Mouse (Mus musculus): Measurements from ENCODE around the gene Atp2b1.
A peak's percentile ranks its signal among the peaks of the same experiment; 100 is the strongest.

Gene Atp2b1

DNA sequence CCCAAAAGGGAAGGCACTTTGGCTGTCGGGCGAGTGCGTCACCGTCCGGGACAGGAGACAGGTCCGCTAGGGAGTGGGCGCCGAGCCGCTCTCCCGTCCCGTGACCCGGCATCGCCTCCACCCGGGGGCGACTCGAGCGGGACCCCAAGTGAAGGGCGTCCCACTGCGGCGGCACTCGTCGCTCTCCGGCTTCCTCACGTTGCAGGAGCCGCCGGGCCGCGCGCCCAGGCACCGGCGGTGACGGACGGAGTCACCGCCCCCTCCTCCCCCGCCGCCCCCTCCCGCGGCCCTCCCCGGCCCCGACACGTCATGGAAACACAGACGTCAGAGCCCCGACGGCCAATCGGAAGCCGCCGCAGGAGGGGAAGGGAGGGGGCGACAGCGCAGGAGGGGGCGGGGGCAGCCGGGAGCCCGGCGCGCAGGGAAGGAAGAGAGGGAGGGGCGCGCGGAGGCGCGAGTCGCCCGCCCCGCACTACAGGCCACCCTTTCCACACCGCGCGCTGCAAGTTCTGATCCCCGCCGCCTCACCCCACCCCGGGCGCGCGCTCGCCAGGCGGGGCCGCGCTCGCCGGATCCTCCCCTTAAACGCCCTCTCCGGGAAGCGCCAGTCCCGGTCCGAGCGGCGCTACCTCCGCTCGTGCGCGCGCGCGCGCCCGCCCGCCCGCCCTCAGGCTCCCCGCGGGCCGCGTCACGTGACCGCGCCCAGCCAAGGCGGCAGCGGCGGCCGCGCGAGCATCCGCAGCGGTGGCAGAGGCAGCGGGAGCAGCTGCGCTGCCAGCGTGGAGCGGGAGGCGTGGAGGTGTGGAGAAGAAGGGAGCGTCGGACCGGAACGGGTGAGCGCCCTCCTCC lies at the start of gene Atp2b1:
Atp2b1 (plus strand) TSS at position 446 of the 849 bp plus-strand sequence.
- DNase-seq (ENCODE audit: low spot score in 2 of 2), result peak; percentile 89 to 94

DNA sequence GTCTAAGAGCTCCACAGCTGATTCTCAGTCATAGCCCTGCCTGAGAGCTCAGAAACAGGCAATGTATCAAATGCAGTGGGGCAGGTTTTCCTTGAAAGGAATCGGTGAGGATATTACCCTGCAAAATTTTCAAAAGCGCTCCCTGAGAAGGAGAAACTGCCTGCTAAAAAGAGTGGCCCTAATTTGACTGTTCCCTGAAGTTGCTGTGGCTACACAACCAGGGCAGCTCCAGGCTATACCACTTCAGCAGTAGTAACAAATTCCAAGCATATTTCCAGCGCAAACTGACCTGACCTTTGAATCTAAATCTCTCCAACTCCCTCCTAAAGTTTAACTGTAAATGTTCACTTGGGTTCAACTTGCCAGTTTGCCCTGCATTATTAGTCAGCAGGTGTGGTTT lies 49.4 kb upstream of the Atp2b1 start:
- no peak for DNase-seq (ENCODE audit: low spot score in 2 of 2)

GRCm38 (mm10) chr10:98866836-98867370 lies 47.3 kb upstream of the Atp2b1 start:
- no peak for DNase-seq (ENCODE audit: low spot score in 2 of 2)

- no peak for DNase-seq (ENCODE audit: low spot score in 2 of 2)
Measured at GRCm38 (mm10) chr10:98868351-98868908, 45.8 kb upstream of the Atp2b1 start.

DNA sequence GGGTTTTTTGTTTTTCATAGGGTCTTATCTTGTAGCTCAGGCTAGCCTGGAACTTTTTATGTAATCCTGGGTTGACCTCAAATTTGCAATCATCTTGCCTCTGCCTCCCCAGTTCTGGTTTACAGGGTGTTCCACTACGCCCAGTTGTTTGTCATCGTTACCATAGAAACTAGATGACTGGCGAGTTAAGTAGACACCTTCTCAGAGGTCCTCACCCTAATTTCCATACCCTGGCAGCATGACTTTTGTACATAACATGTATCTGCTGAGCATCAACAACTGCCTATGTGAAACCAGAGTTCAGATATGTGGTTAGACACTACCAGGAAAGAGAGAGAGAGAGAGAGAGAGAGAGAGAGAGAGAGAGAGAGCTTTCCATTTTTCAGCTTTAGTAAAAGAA lies 36.4 kb upstream of the Atp2b1 start:
- DNase-seq (ENCODE audit: low spot score in 2 of 2), result no peak

DNA sequence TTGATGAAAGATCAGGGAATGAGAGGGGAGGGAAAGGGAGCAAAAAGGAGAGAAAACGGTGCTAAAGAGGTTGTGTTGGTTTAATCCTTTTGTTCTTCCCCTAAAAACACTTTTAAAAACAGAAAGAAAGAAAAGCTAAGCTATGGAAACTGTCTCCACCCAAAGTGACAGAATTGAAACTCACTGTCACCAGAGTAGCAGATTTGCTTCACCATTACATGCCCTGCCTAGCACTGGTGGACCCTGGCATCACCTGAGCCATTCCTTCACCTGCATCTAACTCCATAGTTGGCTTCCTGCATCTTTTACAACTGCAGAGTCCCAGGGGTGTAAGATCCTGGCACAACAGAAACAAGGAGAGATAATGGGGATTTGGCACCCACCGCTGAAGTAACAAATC lies 35.6 kb upstream of the Atp2b1 start:
- DNase-seq (ENCODE audit: low spot score in 2 of 2), result no peak

GRCm38 (mm10) chr10:98880057-98880456 lies 34.1 kb upstream of the Atp2b1 start:
- DNase-seq (ENCODE audit: low spot score in 2 of 2), result peak; percentile 32 to 41

- no peak for DNase-seq (ENCODE audit: low spot score in 2 of 2)
Measured at GRCm38 (mm10) chr10:98880711-98881110, 33.5 kb upstream of the Atp2b1 start.

- DNase-seq (ENCODE audit: low spot score in 2 of 2), result no peak
Measured at GRCm38 (mm10) chr10:98881492-98881891, 32.7 kb upstream of the Atp2b1 start.

DNA sequence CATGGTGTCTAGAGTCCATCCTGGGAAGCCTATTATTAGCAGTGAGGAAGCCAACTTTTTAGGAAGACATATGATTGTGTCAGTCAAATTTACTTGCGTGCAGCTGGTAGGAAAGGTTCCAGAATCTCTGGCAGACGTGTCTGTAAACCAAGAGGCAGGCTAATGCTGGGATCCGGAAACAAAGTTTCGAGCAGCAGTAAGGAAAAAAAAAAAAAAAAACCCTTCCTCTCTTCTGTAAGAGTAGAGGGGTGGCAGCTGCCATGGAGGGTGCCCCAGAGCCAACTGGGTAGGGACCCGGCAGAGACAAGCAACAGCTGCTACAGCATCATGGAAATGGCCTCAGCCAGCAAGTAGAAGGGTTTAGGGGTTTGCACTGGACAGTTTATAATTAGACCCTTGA lies 31.6 kb upstream of the Atp2b1 start:
- no peak for DNase-seq (ENCODE audit: low spot score in 2 of 2)

DNA sequence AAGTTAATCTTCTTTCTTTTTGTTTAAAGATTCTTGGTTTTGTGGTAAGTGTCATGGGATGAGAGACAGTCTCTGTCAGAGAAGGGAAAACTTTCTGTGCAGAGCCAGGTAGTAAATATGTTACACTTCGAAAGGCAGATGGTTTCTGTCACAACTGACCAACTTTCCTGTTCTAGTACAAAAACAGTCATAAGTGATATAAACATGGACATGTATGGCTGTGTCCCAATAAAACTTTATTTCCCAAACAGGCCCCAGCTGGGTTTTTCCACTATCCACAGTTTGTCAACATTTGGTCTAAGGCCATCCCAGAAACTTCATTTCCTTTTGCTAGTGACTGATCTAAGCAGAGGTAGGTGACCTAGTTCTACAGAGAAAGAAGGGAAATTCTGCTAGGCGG lies 29.8 kb upstream of the Atp2b1 start:
- no peak for DNase-seq (ENCODE audit: low spot score in 2 of 2)

GRCm38 (mm10) chr10:98886770-98887271 lies 27.4 kb upstream of the Atp2b1 start:
- no peak for DNase-seq (ENCODE audit: low spot score in 2 of 2)

DNA sequence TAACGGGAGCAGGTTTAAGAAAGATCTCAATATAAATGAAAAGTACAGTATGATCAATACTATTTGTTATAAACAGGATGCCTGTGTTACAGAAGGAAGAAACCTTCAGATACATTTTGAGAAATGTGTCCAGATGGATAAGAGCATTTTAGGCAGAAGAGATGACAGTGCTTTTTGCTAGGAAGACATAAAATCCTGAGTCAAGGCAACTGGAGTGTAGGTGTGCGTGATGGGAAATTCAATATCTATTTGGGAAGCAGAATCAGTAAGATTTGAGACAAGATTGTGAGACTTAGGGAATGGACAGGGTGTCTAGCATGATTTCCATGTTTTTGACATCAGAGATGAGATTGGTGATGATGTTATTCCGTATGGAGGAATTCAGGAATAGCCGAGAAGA lies 22.8 kb upstream of the Atp2b1 start:
- no peak for DNase-seq (ENCODE audit: low spot score in 2 of 2)

DNA sequence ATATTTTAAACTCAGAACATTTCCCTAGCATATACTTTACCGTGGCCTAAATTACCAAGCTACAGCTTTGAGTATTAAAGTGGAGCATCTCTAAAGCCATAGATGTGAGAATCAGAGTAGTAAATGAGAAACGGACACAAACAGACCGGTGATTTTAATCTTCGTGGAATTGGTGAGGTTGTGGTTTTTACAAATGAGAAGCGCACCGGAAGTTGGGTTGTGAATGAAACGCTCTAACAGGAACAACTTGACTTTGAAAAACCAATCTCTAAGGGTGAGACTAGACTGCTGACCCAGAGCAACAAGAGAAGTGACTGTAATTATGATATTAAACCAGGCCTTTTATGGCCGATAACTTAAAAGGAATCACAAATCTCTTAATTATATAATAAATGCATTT lies 16.7 kb upstream of the Atp2b1 start:
- no peak for DNase-seq (ENCODE audit: low spot score in 2 of 2)

- DNase-seq (ENCODE audit: low spot score in 2 of 2), result no peak
Measured at GRCm38 (mm10) chr10:98897913-98898748, 16.1 kb upstream of the Atp2b1 start.

DNA sequence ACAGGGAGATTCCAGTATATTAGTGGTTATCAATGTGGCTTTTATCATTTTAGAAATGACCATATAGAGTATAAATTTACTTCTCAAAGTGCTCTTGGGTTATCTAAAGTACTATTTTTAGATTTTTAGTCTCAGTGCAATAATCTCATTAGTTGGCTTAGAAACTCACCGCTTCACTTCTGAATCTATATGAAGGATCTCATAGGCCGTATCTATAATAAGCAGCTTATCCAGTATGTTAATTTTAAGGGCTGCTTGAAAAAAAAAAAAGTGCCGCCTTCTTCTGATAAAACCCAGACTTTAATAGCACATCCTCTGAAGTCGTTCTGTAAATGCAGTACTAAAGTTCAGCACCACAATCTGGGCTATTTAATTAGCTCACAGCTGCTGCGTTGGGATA lies 12.7 kb upstream of the Atp2b1 start:
- DNase-seq (ENCODE audit: low spot score in 2 of 2), result no peak

GRCm38 (mm10) chr10:98905987-98906386 lies 8.2 kb upstream of the Atp2b1 start:
- DNase-seq (ENCODE audit: low spot score in 2 of 2), result no peak

- DNase-seq (ENCODE audit: low spot score in 2 of 2), result no peak
Measured at GRCm38 (mm10) chr10:98906941-98907549, 7.2 kb upstream of the Atp2b1 start.

GRCm38 (mm10) chr10:98913610-98913960 lies 621 bp upstream of the Atp2b1 start:
- DNase-seq (ENCODE audit: low spot score in 2 of 2), result no peak

DNA sequence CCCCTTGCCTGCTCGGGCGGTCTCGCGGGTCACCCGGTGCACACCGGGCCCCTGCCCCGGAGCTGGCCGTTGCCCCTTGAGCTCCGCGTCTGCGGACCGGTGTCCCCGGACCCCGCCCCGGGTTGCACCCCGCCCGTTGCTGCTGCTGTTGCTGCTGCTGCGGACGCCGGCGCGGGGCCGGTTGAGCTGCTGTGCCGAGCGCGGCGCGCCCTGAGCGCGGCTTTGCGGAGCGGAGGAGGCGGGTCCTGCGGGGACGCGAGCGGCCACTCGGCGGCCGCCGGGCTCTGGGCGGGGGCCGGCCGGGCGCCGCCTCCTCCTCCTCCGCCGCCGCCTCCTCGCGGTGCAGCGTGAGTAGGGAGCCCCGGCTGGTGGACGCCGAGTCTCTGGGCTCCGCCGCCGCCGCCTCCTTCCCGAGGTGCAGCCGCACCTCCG lies 620 bp downstream of the Atp2b1 start:
- peak; percentile 82 to 86 for DNase-seq (ENCODE audit: low spot score in 2 of 2)

DNA sequence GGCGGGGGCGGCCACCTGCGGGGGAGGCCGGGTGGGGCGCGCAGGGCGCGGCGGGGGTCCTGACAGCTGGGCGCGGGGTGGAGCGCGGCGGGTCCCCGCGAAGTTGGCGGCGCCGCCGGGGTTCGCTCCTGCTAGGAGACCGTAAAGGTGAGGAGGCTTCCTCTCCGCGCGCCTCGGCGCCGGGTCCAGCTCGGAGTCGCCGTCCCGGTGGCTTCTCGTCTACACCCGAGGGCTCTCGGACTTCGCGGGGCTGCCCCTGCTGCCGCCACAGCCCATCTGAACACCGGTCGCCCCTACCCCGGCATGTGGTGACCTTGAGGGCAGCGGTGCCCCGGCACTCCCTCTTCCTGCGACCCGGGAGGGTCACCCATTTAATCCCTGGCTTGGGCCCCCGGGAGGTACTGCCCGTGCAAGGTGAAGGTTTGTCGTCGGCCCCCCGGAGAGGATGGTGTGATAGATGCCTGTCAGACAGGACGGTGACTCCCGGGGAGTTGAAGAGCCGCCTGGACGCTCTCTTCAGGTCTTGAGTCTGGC lies 1.3 kb downstream of the Atp2b1 start:
- DNase-seq (ENCODE audit: low spot score in 2 of 2), result peak in 1 of 2 experiments; percentile 41
